Mouse (Mus musculus) left cerebral cortex, postnatal 10 days (tissue): ENCODE results near the gene Zfp429. TPM values are rescaled to one million over a fixed set of nuclear protein-coding genes. Genes with fewer than 3 reads are reported as not detected.

Experiments used
- total RNA-seq, 2 experiments: library from RNA; stranded (reverse); gene quantifications; 2 replicates each; pipeline ENCODE4 v1.2.3; 2021

The Zfp429 gene
- total RNA-seq, 2 experiments from 2014 or later: 1.7 to 2.1 TPM

Other genes starting within 250 kb of the Zfp429 start
- 1 to 10 TPM; 4.8 to 7.8 TPM for gene Rsl1, start 226.6 kb downstream of the Zfp429 start, total RNA-seq
- 1 to 10 TPM; 2.2 to 3.4 TPM for gene Zfp455, start 205.3 kb downstream of the Zfp429 start, total RNA-seq
- gene Zfp458, start 121.4 kb downstream of the Zfp429 start, total RNA-seq: 10 to 100 TPM; 19.8 to 20.5 TPM
- 1 to 10 TPM; 3.2 to 3.6 TPM for gene Zfp457, start 93.3 kb downstream of the Zfp429 start, total RNA-seq
- 1 to 10 TPM; 2.3 to 2.5 TPM for gene Zfp595, start 67.2 kb downstream of the Zfp429 start, total RNA-seq
- not detected for gene Gm28044, start 39.3 kb downstream of the Zfp429 start, total RNA-seq
- gene Zfp953, start 39.2 kb downstream of the Zfp429 start, total RNA-seq: under 1 TPM; 0.63 to 0.64 TPM
- gene Gm28041, start 24.1 kb downstream of the Zfp429 start, total RNA-seq: not detected
- under 1 TPM; 0.67 to 0.69 TPM for gene Zfp456, start 24.0 kb downstream of the Zfp429 start, total RNA-seq
- gene Zfp459, start 21.6 kb upstream of the Zfp429 start, total RNA-seq: 1 to 10 TPM; 3.1 to 5.3 TPM
- gene Zfp874a, start 51.8 kb upstream of the Zfp429 start, total RNA-seq: 10 to 100 TPM in 1 of 2 experiments, 1 to 10 TPM in 1; 9.9 to 12.4 TPM
- gene Zfp874b, start 84.4 kb upstream of the Zfp429 start, total RNA-seq: 10 to 100 TPM; 14.2 to 15.1 TPM
- gene Zfp58, start 100.7 kb upstream of the Zfp429 start, total RNA-seq: 1 to 10 TPM; 5.7 to 7.0 TPM
- not detected for gene Gm26965, start 126.3 kb upstream of the Zfp429 start, total RNA-seq
- 10 to 100 TPM; 25.1 to 28.4 TPM for gene Zfp87, start 126.4 kb upstream of the Zfp429 start, total RNA-seq
- 1 to 10 TPM; 9.5 to 9.6 TPM for gene Zfp748, start 154.0 kb upstream of the Zfp429 start, total RNA-seq
- gene Zfp729b, start 209.9 kb upstream of the Zfp429 start, total RNA-seq: 10 to 100 TPM in 1 of 2 experiments, 1 to 10 TPM in 1; 8.9 to 10.1 TPM
- 1 to 10 TPM in 1 of 2 experiments, under 1 TPM in 1; 0.71 to 1.2 TPM for gene Gm49345, start 237.9 kb upstream of the Zfp429 start, total RNA-seq
- gene Zfp729a, start 238.0 kb upstream of the Zfp429 start, total RNA-seq: 1 to 10 TPM; 7.7 to 7.9 TPM